Mouse (Mus musculus) forebrain, embryonic 13.5 days (tissue): Measurements from ENCODE around the gene Tmem100. TPM values are rescaled to one million over a fixed set of nuclear protein-coding genes. Genes with fewer than 3 reads are reported as not detected.

Experiments used
- ATAC-seq: fragments of 200-750 bp; cut with Nextera tagmentation; 2 replicates; pipeline ENCODE4 v1.8.0; 2017
- H3K27ac ChIP-seq: fragments of 300-500 bp; sonication (generic); 2 replicates; pipeline ENCODE4 v1.5.1; 2015; ENCODE audit warnings: inconsistent platforms, mild to moderate bottlenecking, moderate library complexity
- H3K27me3 ChIP-seq: fragments of 300-500 bp; sonication (generic); 2 replicates; pipeline ENCODE4 v1.6.1; 2015; ENCODE audit warnings: mild to moderate bottlenecking, inconsistent platforms
- H3K36me3 ChIP-seq: fragments of 300-500 bp; sonication (generic); 2 replicates; pipeline ENCODE4 v1.6.1; 2015; ENCODE audit warnings: mild to moderate bottlenecking, inconsistent platforms; ENCODE audit not compliant: poor library complexity, severe bottlenecking
- H3K4me1 ChIP-seq: fragments of 300-500 bp; sonication (generic); 2 replicates; pipeline ENCODE4 v1.6.1; 2015; ENCODE audit warnings: inconsistent platforms
- H3K4me2 ChIP-seq: fragments of 300-500 bp; sonication (generic); 2 replicates; pipeline ENCODE4 v1.6.1; 2015; ENCODE audit warnings: inconsistent platforms, mild to moderate bottlenecking, moderate library complexity
- H3K4me3 ChIP-seq: fragments of 300-500 bp; sonication (generic); 2 replicates; pipeline ENCODE4 v1.5.1; 2015; ENCODE audit warnings: mild to moderate bottlenecking, inconsistent platforms
- H3K9ac ChIP-seq: fragments of 300-500 bp; sonication (generic); 2 replicates; pipeline ENCODE4 v1.6.1; 2015; ENCODE audit warnings: mild to moderate bottlenecking, inconsistent platforms
- H3K9me3 ChIP-seq: fragments of 300-500 bp; sonication (generic); replicated peaks from 2 replicates; pipeline ENCODE4 v1.6.1; 2016; ENCODE audit warnings: inconsistent platforms
- WGBS: fragments of 180-500 bp; shearing (Covaris S2); methylation state at CpG from one replicate; pipeline ENCODE4 v1.1.7; 2015; 5-methylcytosine and 5-hydroxymethylcytosine counted together
- polyA plus RNA-seq: library from polyadenylated mRNA; unstranded; fragments of >200 nt; fragmentation: Nextera tagmentation; extraction: Ambion mirVana; gene quantifications from 2 replicates; pipeline ENCODE4 v1.2.1, GENCODE M21; 2015

Gene Tmem100
- polyA plus RNA-seq, 1 experiment from 2014 or later, result 5.0 TPM

- H3K27me3 ChIP-seq, result no peaks in the 10 kb centered on the region
- H3K4me1 ChIP-seq, result peaks cover 22% of the 10 kb centered on the region
- no peak overlapping the region for H3K4me3 ChIP-seq
- no peak overlapping the region for H3K4me2 ChIP-seq
- no peak overlapping the region for H3K9ac ChIP-seq
- no peak overlapping the region for H3K27ac ChIP-seq
- WGBS, result 70% methylated on average over 14 of the region's 14 CpGs
- no peaks in the 10 kb centered on the region for H3K9me3 ChIP-seq
- no peaks in the 10 kb centered on the region for H3K36me3 ChIP-seq
- ATAC-seq, result no peak
Observed at GRCm38 (mm10) chr11:90025891-90026801, 4.0 kb upstream of the Tmem100 start.

GRCm38 (mm10) chr11:90026802-90027174 is 3.4 kb upstream of the Tmem100 start:
- Histone ChIP-seq H3K27ac (no peak overlapping the region), H3K9ac (no peak overlapping the region), H3K4me2 (no peak overlapping the region), H3K9me3 (no peaks in the 10 kb centered on the region), H3K4me1 (peaks cover 24% of the 10 kb centered on the region), H3K4me3 (no peak overlapping the region), H3K36me3 (no peaks in the 10 kb centered on the region), H3K27me3 (peaks cover 4% of the 10 kb centered on the region; the same call in 1 of the 2 replicates)
- WGBS, result 65% methylated on average over 5 of the region's 5 CpGs
- no peak for ATAC-seq

GRCm38 (mm10) chr11:90027216-90027615 is 2.9 kb upstream of the Tmem100 start:
- Histone ChIP-seq H3K27ac (no peak overlapping the region), H3K27me3 (peaks cover 8% of the 10 kb centered on the region), H3K9me3 (no peaks in the 10 kb centered on the region), H3K4me2 (no peak overlapping the region), H3K9ac (no peak overlapping the region), H3K4me3 (no peak overlapping the region), H3K4me1 (peaks cover 24% of the 10 kb centered on the region), H3K36me3 (no peaks in the 10 kb centered on the region)
- no peak for ATAC-seq
- 54% methylated on average over 7 of the region's 7 CpGs for WGBS

GRCm38 (mm10) chr11:90028746-90029145 is 1.4 kb upstream of the Tmem100 start:
- Histone ChIP-seq H3K36me3 (no peaks in the 10 kb centered on the region), H3K27me3 (peaks cover 12% of the 10 kb centered on the region), H3K9me3 (no peaks in the 10 kb centered on the region), H3K4me3 (no peak overlapping the region), H3K4me1 (peaks cover 24% of the 10 kb centered on the region), H3K27ac (no peak overlapping the region), H3K4me2 (no peak overlapping the region), H3K9ac (no peak overlapping the region)
- 88% methylated on average over 8 of the region's 8 CpGs for WGBS
- ATAC-seq, result no peak

GRCm38 (mm10) chr11:90029354-90029753 is 794 bp upstream of the Tmem100 start:
- Histone ChIP-seq H3K9ac (no peak overlapping the region), H3K27me3 (peaks cover 12% of the 10 kb centered on the region), H3K36me3 (no peaks in the 10 kb centered on the region), H3K4me2 (peak overlapping the region; percentile 57), H3K4me1 (peaks cover 24% of the 10 kb centered on the region), H3K4me3 (0 out of 2 replicates have a peak overlapping the region, but pooled peaks have one; percentile 4), H3K9me3 (no peaks in the 10 kb centered on the region), H3K27ac (no peak overlapping the region)
- ATAC-seq, result no peak
- 31% methylated on average over 10 of the region's 10 CpGs for WGBS

- Histone ChIP-seq H3K9me3 (no peaks in the 10 kb centered on the region), H3K9ac (peak overlapping the region; percentile 50; the same call in 1 of the 2 replicates), H3K4me2 (peak overlapping the region; percentile 57), H3K4me1 (peaks cover 24% of the 10 kb centered on the region), H3K4me3 (peak overlapping the region; percentile 29), H3K27me3 (peaks cover 12% of the 10 kb centered on the region), H3K27ac (no peak overlapping the region), H3K36me3 (no peaks in the 10 kb centered on the region)
- WGBS, result 2% methylated on average over 15 of the region's 15 CpGs
- ATAC-seq, result no peak
Observed at GRCm38 (mm10) chr11:90030557-90030956, 409 bp downstream of the Tmem100 start.

- Histone ChIP-seq H3K9ac (0 out of 2 replicates have a peak overlapping the region, but pooled peaks have one; percentile 50), H3K27me3 (peaks cover 12% of the 10 kb centered on the region), H3K36me3 (no peaks in the 10 kb centered on the region), H3K4me2 (peak overlapping the region; percentile 57), H3K4me3 (peak overlapping the region; percentile 29), H3K9me3 (no peaks in the 10 kb centered on the region), H3K27ac (no peak overlapping the region), H3K4me1 (peaks cover 24% of the 10 kb centered on the region)
- WGBS, result 32% methylated on average over 7 of the region's 7 CpGs
- ATAC-seq, result no peak
Observed at GRCm38 (mm10) chr11:90031076-90031475, 928 bp downstream of the Tmem100 start.

- Histone ChIP-seq H3K4me2 (peak overlapping the region; percentile 1; the same call in 1 of the 2 replicates), H3K9ac (no peak overlapping the region), H3K27ac (no peak overlapping the region), H3K36me3 (no peaks in the 10 kb centered on the region), H3K9me3 (no peaks in the 10 kb centered on the region; the same call in 1 of the 2 replicates), H3K4me1 (peaks cover 24% of the 10 kb centered on the region), H3K27me3 (peaks cover 12% of the 10 kb centered on the region), H3K4me3 (no peak overlapping the region)
- whole genome bisulfite sequencing, result 28% methylated on average over 8 of the region's 8 CpGs
- no peak for ATAC-seq
Observed at GRCm38 (mm10) chr11:90032807-90033206, 2.7 kb downstream of the Tmem100 start.

GRCm38 (mm10) chr11:90033442-90033841 is 3.3 kb downstream of the Tmem100 start:
- Histone ChIP-seq H3K27me3 (peaks cover 12% of the 10 kb centered on the region), H3K36me3 (no peaks in the 10 kb centered on the region), H3K4me1 (peaks cover 24% of the 10 kb centered on the region), H3K27ac (no peak overlapping the region), H3K4me3 (no peak overlapping the region), H3K4me2 (0 out of 2 replicates have a peak overlapping the region, but pooled peaks have one; percentile 1), H3K9me3 (no peaks in the 10 kb centered on the region; the same call in 1 of the 2 replicates), H3K9ac (no peak overlapping the region)
- no peak for ATAC-seq
- 39% methylated on average over 5 of the region's 5 CpGs for WGBS

GRCm38 (mm10) chr11:90034646-90035045 is 4.5 kb downstream of the Tmem100 start:
- Histone ChIP-seq H3K9me3 (no peaks in the 10 kb centered on the region; the same call in 1 of the 2 replicates), H3K4me3 (no peak overlapping the region), H3K4me2 (no peak overlapping the region), H3K36me3 (no peaks in the 10 kb centered on the region), H3K27me3 (peaks cover 12% of the 10 kb centered on the region), H3K27ac (no peak overlapping the region), H3K9ac (no peak overlapping the region), H3K4me1 (peaks cover 17% of the 10 kb centered on the region)
- 85% methylated on average over 12 of the region's 12 CpGs for WGBS
- ATAC-seq, result no peak

- no peaks in the 10 kb centered on the region for H3K36me3 ChIP-seq
- H3K4me3 ChIP-seq, result no peak overlapping the region
- no peak overlapping the region for H3K27ac ChIP-seq
- 94% methylated on average over 14 of the region's 14 CpGs for WGBS
- no peak overlapping the region for H3K4me2 ChIP-seq
- no peak for ATAC-seq
- H3K9me3 ChIP-seq, result no peaks in the 10 kb centered on the region; the same call in 1 of the 2 replicates
- peaks cover 8% of the 10 kb centered on the region; the same call in 1 of the 2 replicates for H3K4me1 ChIP-seq
- peaks cover 12% of the 10 kb centered on the region for H3K27me3 ChIP-seq
- no peak overlapping the region for H3K9ac ChIP-seq
Observed at GRCm38 (mm10) chr11:90035532-90035931, 5.4 kb downstream of the Tmem100 start.

GRCm38 (mm10) chr11:90036416-90036815 is 6.3 kb downstream of the Tmem100 start:
- WGBS, result 90% methylated on average over 4 of the region's 4 CpGs

More at GRCm38 (mm10) chr11:90036416-90036815, 6.3 kb downstream of the Tmem100 start:
- Histone ChIP-seq H3K4me1 (no peaks in the 10 kb centered on the region; the same call in 1 of the 2 replicates), H3K36me3 (no peaks in the 10 kb centered on the region), H3K9ac (no peak overlapping the region), H3K27me3 (peaks cover 12% of the 10 kb centered on the region), H3K4me2 (no peak overlapping the region), H3K4me3 (no peak overlapping the region), H3K27ac (no peak overlapping the region), H3K9me3 (no peaks in the 10 kb centered on the region; the same call in 1 of the 2 replicates)
- ATAC-seq, result no peak
